Mouse (Mus musculus) lung, adult 2 months (tissue): Measurements from ENCODE around the gene Tmigd3.

ENCODE experiments used
- CTCF ChIP-seq: fragments of 200-500 bp; IDR thresholded peaks from 2 replicates; pipeline ENCODE4 v1.5.1; 2011; ENCODE audit warnings: mild to moderate bottlenecking, low read length, control low read depth; ENCODE audit not compliant: insufficient read depth
- POLR2A ChIP-seq: fragments of 200-500 bp; IDR thresholded peaks from 2 replicates; pipeline ENCODE4 v1.6.1; 2011; ENCODE audit warnings: low read depth, mild to moderate bottlenecking, control low read depth, low read length, borderline replicate concordance; ENCODE audit errors: extremely low read depth

DNA sequence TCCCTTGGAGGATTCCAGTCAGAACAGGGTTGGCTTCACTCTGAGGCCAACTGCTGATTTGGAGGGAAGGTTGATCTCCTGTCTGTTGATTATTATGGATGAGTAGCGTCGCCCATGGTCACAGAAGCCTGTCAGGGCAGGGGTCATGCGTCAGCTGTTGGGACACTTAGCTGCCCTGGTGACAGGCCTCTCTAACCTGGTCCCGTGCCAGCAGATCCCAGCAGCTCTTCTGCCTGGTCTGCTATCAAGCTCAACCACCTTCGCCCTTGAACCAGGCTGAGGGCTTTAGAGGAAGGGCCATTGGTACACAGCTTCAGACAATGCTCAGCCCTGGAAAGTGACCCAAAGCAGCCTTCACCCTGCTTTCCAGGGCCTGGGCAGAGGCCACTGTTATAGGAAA is 5.3 kb downstream of the Tmigd3 start:
- TF ChIP-seq CTCF (no peak), POLR2A (no peak)
